Mouse (Mus musculus) layer of hippocampus, postnatal 14 days (tissue): ENCODE data around the gene 1500009C09Rik. TPM values are rescaled to one million over a fixed set of nuclear protein-coding genes. Genes with fewer than 3 reads are reported as not detected.

Experiments
- DNase-seq, 2 experiments: peaks; one replicate each; pipeline ENCODE4 v3.0.0; 2021 to 2022; ENCODE audit warnings: low spot score in 2 of 2, mixed read lengths in 1 of 2
- total RNA-seq, 2 experiments: library from RNA; stranded (reverse); gene quantifications; 2 replicates each; pipeline ENCODE4 v1.2.3; 2021

The 1500009C09Rik gene
- total RNA-seq, 2 experiments from 2014 or later: 89.4 to 94.8 TPM

- DNase-seq: no peak
Observed at GRCm38 (mm10) chr15:82308416-82308815, 56.2 kb downstream of the 1500009C09Rik start.

Other genes starting within 250 kb of the 1500009C09Rik start
- 100 to 1,000 TPM; 115 to 119 TPM for gene Desi1, start 218.5 kb upstream of the 1500009C09Rik start, total RNA-seq
- gene Snu13, start 204.8 kb upstream of the 1500009C09Rik start, total RNA-seq: 10 to 100 TPM; 93.0 to 98.4 TPM
- gene 4930407I10Rik, start 193.2 kb upstream of the 1500009C09Rik start, total RNA-seq: not detected
- under 1 TPM; 0.18 to 0.31 TPM for gene Mei1, start 182.4 kb upstream of the 1500009C09Rik start, total RNA-seq
- gene Ccdc134, start 124.5 kb upstream of the 1500009C09Rik start, total RNA-seq: 10 to 100 TPM; 12.7 to 16.2 TPM
- 100 to 1,000 TPM; 187 to 189 TPM for gene Srebf2, start 105.2 kb upstream of the 1500009C09Rik start, total RNA-seq
- 1 to 10 TPM; 2.5 to 3.1 TPM for gene Shisa8, start 39.6 kb upstream of the 1500009C09Rik start, total RNA-seq
- gene Tnfrsf13c, start 28.0 kb upstream of the 1500009C09Rik start, total RNA-seq: under 1 TPM; 0.36 to 0.41 TPM
- gene Cenpm, start 7.6 kb upstream of the 1500009C09Rik start, total RNA-seq: 1 to 10 TPM; 5.1 to 5.3 TPM
- gene Sept3, start 22.5 kb downstream of the 1500009C09Rik start, total RNA-seq: 100 to 1,000 TPM; 583 to 613 TPM
- gene Wbp2nl, start 46.6 kb downstream of the 1500009C09Rik start, total RNA-seq: not detected
- 10 to 100 TPM; 38.2 to 39.3 TPM for gene Naga, start 86.5 kb downstream of the 1500009C09Rik start, total RNA-seq
- under 1 TPM; 0.39 to 0.45 TPM for gene Pheta2, start 86.5 kb downstream of the 1500009C09Rik start, total RNA-seq
- 100 to 1,000 TPM; 147 to 152 TPM for gene Smdt1, start 86.6 kb downstream of the 1500009C09Rik start, total RNA-seq
- 100 to 1,000 TPM; 203 to 221 TPM for gene Ndufa6, start 101.9 kb downstream of the 1500009C09Rik start, total RNA-seq
- gene Cyp2d22, start 127.9 kb downstream of the 1500009C09Rik start, total RNA-seq: 10 to 100 TPM; 33.5 to 33.9 TPM
- not detected for gene Cyp2d11, start 141.6 kb downstream of the 1500009C09Rik start, total RNA-seq
- not detected for gene Cyp2d10, start 154.8 kb downstream of the 1500009C09Rik start, total RNA-seq
- gene Cyp2d9, start 181.0 kb downstream of the 1500009C09Rik start, total RNA-seq: not detected